Mouse (Mus musculus): ENCODE data around the gene Lrrc4.

Gene Lrrc4

DNA sequence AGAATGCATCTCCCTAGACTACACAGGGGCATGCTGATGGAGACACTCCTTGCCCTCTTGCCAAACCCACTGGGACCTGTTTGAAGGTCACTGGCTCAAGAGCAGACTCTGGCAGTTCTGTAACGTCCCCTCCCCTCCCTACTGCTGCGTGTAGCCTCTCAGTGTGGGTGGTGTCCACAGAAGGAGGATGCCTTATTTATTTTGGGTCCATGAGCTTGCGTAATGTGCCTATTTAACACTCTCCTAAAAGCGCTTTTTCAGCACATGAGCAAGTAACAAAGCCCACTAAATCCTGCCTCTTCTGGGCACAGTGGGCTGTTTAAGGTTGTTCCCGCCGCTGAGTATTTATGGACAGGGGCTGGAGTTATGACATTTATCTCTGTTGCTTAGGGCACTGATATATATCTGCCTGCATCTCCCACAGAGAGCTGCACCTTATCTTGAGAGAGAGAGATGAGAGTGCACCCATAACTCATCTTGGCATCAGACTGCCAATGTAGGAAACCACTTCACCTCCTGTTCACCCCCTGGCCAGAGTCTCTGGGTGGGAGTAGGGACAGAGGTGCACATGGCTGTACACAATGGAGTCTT is 63.6 kb downstream of the Lrrc4 start:
- no peak for DNase-seq (ENCODE audit: low spot score)

GRCm38 (mm10) chr6:28766622-28767021 is 64.9 kb downstream of the Lrrc4 start:
- no peak for DNase-seq (ENCODE audit: low spot score)

DNA sequence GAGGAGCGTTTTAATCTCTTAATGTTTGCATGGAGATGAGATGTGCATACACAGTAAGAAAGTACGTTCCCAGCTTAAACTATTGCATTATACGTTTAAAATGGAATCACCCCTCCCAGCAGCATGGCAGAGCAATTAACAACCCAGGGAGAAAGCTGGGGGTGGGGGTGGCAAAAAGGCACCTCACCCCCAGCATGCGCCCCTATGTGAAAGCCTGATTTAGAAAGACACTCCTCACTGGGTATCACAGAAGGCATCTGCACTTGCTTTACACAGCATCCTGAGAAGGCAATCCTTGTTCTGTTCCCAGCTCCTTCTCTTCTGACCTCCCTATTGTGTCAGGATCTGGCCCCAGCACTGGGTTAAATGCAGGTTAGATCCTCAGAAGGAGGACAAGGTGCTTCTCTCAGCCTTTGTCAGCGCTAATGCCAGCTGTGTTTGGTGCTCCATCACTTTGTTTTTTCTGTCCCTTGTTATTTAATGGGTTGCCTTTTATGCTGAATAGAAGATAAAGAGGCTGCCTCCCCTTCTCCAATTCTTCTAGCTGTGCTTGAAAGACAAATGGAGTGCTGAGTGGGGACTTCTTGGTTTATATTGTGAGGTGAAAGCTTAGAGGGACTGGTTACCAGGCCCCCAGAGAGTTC is 69.3 kb downstream of the Lrrc4 start:
- no peak for DNase-seq (ENCODE audit: low spot score)

GRCm38 (mm10) chr6:28761728-28762127 is 69.8 kb downstream of the Lrrc4 start:
- no peak for DNase-seq (ENCODE audit: low spot score)

DNA sequence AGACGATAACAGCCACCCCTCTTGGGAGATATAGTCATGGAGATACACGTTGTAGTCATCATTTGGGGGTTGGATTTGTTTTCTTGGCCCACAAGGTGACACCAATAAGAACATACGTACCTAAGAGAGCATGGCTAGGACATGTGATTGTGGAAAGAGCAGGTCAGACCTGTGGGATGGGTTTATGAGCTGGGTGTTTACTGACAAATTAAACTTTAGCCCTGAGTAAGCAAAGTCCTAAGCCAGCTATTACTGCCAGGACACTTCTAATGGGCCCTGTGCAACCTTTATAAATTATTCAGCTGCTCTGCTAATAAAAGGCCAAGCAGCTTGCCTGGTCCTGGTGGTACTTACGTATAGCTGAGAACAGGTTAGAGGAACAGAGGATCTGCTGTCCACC is 73.3 kb downstream of the Lrrc4 start:
- no peak for DNase-seq (ENCODE audit: low spot score)

DNA sequence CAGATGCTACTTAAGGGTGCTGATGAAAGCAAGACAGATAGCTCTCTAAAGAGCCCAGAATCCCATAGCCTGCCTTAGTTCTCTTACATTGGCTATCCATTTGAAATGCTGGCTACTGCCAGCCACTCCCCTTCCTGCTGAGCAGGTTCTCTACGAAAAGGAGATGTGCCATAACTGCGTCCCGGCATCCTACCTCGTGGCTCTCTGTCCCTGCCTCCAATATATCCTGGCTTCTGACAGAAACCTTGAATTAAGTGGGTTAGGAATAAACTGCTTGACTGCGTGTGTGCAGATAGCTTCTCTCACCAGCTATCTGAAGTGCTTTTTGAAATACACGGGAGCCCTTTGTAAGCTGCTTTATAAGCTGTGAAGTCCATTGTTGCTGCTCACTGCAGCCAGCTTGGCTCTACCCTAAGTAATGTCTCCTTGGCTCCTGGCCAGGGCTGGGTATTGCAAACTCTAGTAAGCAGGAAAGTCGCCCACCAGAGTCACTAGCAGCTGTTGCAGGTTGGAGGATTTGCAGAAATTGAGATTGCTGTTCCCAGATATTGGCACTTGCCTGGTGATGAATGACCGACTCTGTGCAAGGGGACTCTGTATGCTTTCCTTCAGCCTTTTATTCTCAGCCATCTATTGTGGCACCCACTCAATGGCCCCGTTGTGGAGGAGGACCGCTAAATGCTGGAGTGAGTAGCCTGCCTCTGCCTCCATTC is 75.1 kb downstream of the Lrrc4 start:
- no peak for DNase-seq (ENCODE audit: low spot score)

- no peak for DNase-seq (ENCODE audit: low spot score)
These were observed 77.2 kb downstream of the Lrrc4 start for GRCm38 (mm10) chr6:28754127-28754898.

DNA sequence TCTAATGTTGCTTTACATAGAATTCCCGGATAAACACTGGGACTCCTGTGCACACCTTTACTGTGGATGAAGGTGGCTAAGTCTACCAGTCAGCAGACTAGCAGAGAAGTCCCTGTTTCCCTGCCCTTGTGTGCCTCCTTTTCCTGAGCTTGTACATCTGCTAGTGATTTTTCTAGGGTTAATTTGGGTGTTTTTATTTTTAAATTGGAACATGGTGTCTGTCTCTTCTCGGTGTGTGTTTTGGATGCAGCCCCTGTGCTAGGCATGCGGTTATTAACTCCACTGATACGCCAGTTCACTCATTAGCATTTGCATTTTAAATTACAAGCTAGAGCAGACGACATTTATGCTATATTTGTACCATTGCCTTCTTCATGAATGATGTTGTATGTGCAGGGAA is 77.9 kb downstream of the Lrrc4 start:
- DNase-seq (ENCODE audit: low spot score), result no peak

DNA sequence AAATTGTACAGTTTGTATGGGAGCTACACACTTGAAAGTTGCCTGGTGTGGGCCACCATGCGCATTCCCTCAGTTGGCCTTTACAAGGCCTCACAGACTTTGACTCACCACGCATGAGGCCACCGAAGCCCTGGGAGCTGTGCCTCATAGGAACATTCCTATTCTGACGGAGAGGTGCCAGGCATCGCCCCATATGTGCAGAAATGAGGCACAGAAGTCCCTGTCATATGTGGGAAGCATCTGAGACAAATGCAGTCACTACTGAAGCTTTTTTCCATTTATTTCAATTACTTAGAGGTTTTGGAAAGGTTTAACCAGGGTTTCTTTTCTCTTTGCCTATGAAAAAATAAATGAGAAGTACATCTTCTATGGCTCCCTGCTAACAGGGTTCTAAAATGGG is 78.3 kb downstream of the Lrrc4 start:
- DNase-seq (ENCODE audit: low spot score), result no peak

DNA sequence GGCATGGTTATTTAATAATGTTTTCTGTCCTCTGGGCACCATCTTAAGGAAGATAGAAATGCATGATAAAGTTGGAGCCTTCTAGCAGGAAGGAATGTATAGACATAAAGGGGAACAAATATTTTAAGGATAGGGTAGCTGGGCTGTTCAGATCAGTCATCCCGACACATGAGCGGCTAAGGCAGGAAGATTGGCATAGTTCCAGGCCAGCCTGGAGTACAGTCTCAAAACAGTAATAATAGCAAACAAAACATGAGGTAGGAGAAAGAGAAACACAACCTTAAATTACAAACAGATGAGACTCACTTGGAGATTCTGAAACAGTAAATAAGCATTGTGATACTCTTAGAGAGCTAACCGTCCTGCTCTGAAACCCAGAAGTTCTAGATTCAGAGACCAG is 80.4 kb downstream of the Lrrc4 start:
- no peak for DNase-seq (ENCODE audit: low spot score)

DNA sequence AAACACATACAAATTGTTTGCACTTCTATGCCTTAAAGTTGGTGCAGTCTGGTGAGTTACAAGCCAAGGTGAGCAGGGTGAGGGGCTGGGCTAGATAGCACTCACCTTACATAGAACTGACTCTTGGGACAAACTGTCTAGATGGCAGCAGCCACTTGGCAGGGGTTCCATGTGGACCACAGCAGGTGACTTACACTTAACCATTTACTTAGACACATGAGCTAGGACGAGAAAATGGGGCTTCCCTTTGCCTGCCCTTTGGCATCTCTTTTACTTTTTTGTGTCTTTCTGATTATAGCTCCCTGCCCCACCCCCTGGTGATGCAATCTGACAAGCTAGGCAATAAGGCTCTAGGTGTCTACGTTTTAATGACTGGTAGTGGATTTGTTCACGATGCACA is 82.3 kb downstream of the Lrrc4 start:
- no peak for DNase-seq (ENCODE audit: low spot score)

DNA sequence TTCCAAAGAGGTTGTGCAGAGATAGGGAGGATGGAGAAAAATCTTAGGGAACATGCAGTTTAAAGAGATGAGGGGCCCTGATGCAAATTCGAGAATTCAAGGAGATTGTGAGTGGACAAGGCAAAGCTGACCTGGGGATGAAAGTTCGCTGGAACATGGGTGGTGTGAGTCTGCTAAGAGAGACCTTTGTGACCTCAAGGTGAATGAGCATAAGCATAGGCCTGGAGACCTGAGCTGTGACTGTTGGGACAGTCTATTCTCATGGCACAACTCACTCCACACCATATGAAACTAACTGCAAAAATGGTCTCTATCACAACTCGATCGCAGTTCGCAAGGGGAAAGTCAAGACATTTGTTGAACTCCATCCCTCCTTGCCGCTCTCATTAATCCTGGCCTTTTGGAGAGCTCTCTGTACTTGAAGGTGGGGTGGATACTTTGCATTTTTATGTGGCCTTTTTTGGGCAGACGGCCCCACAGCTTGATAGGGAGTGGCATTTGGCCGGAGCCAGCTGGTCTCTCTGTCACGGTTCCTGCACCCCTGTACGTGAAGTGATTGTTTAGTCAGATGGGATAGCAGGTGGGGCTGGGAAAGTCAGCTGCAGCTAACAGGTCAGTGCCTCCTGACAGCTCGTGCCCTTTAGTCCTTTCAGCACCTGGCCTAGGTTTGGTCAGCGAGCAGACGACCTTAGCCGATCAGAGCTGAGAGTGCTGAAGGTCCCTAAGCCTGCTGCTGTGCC is 83.4 kb downstream of the Lrrc4 start:
- no peak for DNase-seq (ENCODE audit: low spot score)

DNA sequence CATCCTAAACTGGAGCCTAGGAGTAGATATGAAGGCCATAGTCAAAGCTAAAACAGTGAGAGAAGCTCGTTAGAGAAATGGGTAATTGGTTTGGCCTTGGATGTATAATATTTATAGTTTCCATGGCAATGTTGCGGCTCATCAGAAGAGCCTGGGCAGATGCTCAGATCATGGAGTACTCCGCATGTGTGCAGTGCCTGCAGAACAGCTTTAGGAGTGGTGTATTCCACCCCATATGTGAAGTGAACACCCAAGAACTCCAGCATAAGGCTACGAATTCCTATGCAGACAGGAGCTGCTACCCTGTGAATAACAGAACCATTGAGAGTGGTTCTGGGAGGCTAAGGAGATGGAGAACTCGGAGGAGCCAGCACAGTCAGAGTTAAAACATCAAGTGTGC is 84.5 kb downstream of the Lrrc4 start:
- no peak for DNase-seq (ENCODE audit: low spot score)

GRCm38 (mm10) chr6:28745864-28746263 is 85.7 kb downstream of the Lrrc4 start:
- DNase-seq (ENCODE audit: low spot score), result no peak

GRCm38 (mm10) chr6:28743586-28743985 is 88.0 kb downstream of the Lrrc4 start:
- DNase-seq (ENCODE audit: low spot score), result no peak

DNA sequence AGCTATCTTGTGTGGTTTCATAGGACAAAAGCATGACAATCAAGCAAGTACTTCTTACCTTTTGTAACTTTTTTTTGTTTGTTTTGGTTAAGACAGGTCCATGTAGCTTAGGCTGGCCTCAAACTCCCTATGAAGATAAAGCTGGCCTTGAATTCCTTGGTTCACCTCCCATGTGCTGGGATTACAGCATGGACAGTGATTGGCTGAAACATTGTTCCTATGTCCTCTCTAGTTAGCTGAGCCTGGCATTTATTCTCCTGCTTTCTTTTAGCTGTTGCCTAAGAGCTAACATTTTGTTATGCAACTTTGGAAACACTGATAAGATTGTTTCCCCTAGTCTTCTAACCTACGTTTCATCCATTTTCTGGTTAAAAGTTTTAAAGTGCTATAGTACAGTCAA is 93.9 kb downstream of the Lrrc4 start:
- DNase-seq (ENCODE audit: low spot score), result no peak

DNA sequence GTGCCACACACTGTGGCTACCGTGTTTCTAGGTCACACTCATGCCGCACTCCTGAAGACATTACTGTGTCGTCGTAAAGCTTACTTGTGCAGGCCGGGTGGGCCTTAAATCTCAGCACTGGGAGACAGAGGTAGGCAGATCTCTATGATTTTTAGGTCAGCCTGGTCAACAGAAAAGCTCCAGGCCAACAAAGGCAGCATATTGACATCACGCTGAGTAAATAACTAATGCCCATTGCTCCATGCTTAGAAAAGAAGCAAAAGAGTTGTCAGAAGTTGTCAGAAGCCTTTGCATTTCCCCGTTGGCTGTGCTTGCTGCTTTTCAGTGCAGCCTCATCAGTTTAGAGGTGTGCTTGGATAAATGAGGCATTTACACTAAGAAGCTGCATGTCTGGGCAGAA is 94.9 kb downstream of the Lrrc4 start:
- no peak for DNase-seq (ENCODE audit: low spot score)

DNA sequence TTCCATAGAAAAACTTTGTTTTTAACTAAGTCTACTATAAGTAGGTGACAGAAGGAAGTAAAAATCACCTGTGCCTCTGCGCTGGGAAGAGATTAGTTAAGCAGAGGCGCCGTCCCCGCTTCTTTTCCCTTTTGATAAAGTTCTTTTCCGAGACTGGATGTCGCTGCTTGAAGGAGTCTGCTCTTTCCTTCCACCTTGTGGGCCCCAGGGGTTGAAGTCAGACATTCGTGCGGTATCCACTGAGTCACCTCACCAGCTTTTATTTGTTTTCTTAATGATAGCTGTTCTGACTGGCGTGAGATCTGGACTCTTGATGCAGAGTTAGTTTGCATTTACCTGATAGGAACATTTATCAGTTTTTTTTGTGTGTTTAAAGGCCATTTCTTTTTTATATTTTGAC is 96.4 kb downstream of the Lrrc4 start:
- DNase-seq (ENCODE audit: low spot score), result no peak

DNA sequence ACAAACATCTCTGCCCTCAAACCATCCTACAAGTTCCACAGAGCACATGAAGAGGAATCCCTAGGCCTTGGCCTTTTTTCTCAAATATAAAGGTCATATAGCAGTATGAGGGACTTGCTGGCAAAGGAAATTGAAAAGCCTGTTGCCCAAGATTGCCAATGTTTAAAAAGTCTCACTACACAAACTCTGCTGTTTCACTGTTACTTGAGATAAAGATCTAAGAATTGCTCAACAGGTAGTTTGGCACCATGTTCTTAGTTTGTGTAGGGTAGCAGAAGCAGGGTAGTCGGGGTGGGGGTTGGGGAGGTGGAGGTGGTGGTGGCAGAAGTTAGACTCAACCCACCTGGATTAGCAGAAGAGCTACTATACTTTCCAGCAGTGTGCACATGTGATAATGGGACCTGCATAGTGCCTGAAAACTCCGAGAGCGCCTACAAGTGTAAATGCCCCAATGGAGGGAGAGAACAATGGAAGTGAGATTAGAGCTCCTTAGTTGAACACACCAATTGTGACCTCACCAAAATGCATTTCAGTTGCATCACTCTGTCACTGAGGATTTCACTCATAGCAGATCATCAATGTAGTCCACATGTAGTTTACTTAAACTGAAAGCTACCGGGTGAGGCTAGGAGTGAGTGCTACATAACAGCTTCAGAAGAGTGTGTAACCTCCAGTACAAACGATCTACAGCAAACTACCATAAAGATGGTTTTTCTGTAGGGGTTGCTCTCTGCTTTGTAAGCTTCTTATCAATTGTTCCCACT is 97.5 kb downstream of the Lrrc4 start:
- no peak for DNase-seq (ENCODE audit: low spot score)

DNA sequence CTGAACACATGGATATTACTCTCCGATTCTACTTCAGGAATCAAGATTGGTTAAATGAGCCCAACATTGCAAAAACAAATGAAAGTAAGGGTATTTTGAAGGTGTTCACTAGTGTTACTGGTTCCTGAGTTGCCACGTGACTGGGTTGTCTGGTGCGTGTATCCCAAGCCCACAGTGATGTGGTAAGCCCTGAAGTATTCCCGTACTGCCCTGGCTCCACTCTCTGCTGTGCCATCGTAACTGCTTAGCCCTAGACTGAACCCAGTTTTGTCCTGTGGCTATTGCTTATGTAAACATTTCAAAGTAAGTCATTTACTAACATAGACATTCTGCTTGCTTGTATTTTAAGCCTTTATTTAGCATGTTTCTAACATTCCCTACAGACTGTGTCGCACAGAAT is 100.3 kb downstream of the Lrrc4 start:
- no peak for DNase-seq (ENCODE audit: low spot score)

DNA sequence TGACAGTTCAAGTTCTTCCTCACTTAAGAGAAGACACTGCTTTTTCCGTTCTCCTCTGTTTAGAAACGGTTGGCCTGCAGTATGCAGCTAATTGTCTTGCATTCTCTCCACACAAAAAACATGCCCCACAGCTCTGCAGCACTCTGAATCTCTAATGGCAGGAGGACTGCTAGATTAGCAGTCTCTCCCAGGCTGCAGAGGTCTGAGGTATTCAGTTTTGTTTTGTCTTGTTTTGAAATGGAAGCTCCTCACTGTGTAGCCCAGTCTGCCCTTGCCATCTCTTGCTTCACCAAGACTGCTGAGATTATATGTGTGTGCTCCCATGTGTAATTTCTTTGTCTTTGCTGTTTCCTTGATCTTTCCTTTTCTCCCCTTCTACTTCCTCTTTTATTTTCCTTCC is 101.9 kb downstream of the Lrrc4 start:
- DNase-seq (ENCODE audit: low spot score), result no peak

All from T-cell, adult 2 months (primary cell).